Mouse (Mus musculus) liver, adult 2 months (tissue): ENCODE results near the gene Zc4h2.

ENCODE experiments used
- CTCF ChIP-seq: fragments of 200-500 bp; IDR thresholded peaks from 2 replicates; pipeline ENCODE4 v1.5.1; 2011; ENCODE audit warnings: low read depth, low read length, control low read depth
- POLR2A ChIP-seq: fragments of 200-500 bp; IDR thresholded peaks from 2 replicates; pipeline ENCODE4 v1.6.1; 2011; ENCODE audit warnings: low read length, control low read depth; ENCODE audit not compliant: insufficient read depth; ENCODE audit errors: extremely low read depth

DNA sequence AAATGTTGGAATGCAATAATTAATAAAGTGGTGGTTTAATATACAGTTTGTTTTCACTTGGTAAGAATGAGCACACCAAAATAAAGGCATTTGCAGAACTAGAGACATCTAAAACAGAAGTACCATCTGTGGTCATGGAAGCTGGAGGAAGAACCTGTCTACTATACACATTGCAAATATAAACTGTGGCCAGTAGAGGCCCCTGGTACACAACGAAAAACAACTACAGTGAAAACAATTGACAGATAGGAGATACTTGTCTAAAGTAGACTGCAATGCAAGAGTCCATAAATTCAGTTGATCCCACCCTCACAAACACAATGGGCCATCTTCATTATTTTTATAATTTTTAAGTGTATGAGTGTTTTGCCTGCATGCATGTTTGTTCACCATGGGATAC lies 28.8 kb upstream of the Zc4h2 start:
- TF ChIP-seq CTCF (no peak), POLR2A (no peak)
